Mouse (Mus musculus) ovary, postnatal 36 days (tissue): ENCODE data around the gene D930048N14Rik.
"Not testable (repeated sequence)": the region's sequence is repeated elsewhere in the genome, so short reads cannot be mapped to it uniquely, and the experiment has no call there.

Source experiments
- DNase-seq: peaks from one replicate; pipeline ENCODE4 v3.0.0; 2022; ENCODE audit warnings: low spot score, mixed read lengths

D930048N14Rik gene

DNA sequence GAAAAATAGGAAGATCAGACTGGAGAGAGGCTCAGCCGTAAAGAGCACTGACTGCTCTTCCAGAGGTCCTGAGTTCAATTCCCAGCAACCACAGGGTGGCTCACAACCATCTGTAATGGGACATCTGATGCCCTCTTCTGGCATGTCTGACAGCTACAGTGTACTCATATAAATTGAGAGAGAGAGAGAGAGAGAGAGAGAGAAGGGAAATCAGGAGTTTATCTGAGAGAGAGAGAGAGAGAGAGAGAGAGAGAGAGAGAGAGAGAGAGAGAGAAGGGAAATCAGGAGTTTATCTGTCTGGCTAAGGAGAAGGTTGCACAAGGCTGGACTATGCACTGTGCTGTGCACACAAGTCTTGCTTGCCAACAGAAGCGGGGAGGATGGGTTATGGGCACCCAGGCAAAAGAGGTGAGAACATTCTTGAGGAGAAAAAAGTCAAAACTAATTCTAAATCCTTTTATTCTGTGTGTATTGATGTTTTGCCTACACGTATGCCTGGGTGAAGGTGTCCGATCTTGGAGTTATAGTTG is 2.2 kb downstream of the D930048N14Rik start:
- no peak for DNase-seq

DNA sequence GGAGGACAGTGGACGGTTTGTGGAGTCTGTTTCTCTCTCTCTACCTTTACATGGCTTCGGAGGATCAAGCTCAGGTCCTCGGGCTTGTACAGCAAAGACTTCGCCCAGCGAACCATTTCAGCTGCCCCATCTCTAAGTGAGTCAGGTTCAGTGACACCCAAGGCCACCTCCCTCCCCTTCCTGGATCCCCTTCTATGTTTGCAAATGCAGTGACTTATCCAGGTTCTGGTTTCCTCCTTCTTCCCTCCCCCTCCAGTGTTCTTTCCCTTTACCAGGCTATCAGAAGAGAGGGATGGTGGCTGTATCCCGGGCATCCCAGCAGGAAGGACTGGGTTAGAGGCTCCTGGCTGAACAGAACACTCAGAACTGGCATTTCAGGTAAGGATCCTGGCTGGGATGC is 3.0 kb downstream of the D930048N14Rik start:
- no peak for DNase-seq

- DNase-seq, result no peak
Observed at GRCm38 (mm10) chr11:51654891-51655290, 4.1 kb downstream of the D930048N14Rik start.

DNA sequence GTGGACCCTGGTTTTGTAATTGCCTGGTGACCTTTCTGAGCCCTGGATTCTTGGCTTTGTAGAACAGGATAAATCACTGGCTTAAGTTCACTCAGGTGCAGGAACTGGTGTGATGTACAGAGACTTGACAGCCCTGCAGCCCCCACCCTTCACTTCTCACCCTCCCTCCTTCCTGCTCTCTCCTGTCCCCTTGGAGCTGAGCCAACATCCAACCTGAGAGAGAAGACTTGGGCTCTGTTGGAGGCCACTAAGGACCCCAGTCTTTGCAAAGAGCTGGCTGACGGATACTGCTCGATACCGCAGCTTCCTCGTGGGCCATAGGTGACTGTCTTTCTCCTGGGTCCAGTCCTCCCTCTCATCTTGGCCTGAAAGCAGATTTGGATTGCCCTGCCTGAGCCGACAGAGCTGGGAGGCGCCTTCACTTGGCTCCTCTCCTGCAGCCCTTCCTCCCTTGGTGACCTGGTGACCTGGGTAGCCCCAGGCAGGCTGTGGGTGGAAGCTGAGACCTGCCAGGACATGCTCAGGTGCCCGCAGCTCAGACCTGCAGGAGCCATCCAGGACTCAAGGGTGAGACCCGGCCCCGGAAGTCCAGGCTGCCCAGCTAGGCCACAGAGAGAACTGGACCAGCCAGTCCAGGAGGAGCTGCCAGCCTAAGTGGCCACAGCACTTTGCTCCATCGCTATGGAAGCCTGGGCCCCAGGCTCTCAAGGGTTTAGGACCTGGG is 6.2 kb downstream of the D930048N14Rik start:
- DNase-seq, result peak; percentile 24

- DNase-seq, result no peak
Observed at GRCm38 (mm10) chr11:51658291-51658690, 7.5 kb downstream of the D930048N14Rik start.

GRCm38 (mm10) chr11:51658705-51659104 is 8.0 kb downstream of the D930048N14Rik start:
- DNase-seq, result peak; percentile 38

DNA sequence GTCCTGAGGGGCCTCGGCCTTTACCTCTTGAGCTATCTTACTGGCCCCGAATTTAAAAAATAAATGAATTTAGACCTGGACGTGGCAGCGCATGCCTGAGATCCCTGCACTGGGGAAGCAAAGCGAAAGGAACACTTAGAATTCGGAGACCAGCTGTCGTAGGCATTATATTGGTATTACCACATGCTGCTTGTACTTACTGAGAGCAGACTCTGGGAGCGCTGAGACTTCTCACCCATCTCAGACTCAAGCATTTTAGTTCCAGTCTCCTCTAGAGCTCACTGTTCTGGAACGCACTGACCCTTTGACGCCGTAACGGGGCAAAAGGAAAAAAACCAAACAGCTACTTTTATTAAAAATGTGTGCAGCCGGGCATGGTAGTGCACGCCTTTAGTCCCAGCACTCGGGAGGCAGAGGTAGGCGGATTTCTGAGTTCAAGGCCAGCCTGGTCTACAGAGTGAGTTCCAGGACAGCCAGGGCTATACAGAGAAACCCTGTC is 11.2 kb downstream of the D930048N14Rik start:
- DNase-seq, result no peak

GRCm38 (mm10) chr11:51662632-51663031 is 11.9 kb downstream of the D930048N14Rik start:
- no peak for DNase-seq

DNA sequence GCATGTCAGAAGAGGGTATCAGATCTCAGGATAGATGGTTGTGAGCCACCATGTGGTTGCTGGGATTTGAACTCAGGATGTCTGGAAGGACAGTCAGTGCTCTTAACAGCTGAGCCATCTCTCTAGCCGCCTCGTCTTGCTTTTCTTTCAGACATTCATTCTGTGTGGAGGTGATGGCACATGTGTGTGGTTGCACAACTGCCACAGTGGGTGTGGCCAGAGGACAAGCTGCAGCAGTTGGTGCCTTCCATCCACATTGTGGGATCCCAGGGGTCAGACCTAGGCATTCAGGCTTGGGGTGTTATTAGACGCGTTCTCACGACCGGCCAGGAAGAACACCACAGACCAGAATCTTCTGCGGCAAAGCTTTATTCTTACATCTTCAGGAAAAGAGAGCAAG is 14.0 kb downstream of the D930048N14Rik start:
- not testable (repeated sequence) for DNase-seq

DNA sequence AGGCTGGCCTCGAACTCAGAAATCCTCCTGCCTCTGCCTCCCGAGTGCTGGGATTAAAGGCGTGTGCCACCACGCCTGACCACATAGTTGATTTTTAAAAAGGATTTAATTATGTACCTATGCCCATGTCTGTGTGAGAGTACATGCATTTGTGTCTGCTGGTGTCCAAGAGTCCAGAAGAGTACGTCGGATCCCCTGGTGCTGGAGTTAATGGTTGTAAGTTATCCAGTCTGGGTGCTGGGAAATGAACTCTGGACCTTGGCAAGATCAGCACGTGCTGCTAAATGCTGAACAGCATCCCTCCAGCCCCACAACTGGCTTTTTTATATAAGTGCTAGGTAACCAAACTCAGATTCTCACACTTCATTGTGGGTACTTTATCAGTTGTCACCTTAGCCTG is 20.1 kb downstream of the D930048N14Rik start:
- DNase-seq, result no peak

GRCm38 (mm10) chr11:51671376-51671775 is 20.6 kb downstream of the D930048N14Rik start:
- DNase-seq, result no peak

GRCm38 (mm10) chr11:51673291-51673690 is 22.5 kb downstream of the D930048N14Rik start:
- DNase-seq, result peak; percentile 56

DNA sequence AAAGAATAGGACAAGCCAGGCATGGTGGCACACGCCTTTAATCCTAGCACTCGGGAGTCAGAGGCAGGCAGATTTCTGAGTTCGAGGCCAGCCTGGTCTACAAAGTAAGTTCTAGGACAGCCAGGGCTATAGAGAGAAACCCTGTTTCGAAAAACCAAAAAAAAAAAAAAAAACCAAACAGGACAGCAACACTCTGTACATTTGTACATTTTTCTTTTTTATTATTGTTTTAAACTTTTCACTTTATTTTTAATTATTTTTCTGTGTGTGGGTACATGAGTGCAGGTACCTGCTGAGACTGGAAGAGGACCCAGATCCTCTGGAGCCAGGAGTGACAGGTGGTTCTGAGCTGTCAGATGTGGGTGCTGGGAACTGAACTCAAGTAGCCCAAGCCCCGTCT is 24.6 kb downstream of the D930048N14Rik start:
- no peak for DNase-seq

DNA sequence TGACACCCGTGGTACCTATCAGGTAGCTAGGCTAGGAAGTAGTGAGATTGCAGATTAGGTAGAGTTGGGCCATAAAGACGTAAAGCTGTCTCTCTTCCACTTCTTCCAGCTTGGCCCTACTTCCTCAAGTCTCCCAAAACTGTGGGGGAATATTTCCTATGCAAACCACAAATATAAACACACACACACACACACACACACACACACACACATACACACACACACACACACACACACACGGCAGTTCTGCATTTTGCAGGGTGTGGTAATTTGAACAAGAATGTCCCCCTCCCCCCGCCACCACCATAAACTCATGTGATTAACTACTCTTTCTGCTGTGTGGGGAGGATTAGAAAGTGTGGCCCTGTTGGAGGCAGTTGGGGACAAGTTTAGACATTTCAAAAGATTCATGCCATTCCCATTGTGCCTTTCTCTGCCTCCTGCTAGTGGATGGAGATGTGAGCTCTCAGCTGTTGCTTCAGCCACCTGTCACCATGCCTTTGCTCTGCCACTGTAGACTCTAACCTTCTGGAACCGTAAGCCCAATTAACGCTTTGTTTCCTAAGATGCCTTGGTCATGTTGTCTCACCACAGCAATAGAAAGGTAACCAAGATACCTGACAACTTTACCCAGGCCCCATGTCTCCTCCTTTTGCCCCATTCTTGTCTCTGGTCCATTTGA is 27.1 kb downstream of the D930048N14Rik start:
- DNase-seq, result no peak

DNA sequence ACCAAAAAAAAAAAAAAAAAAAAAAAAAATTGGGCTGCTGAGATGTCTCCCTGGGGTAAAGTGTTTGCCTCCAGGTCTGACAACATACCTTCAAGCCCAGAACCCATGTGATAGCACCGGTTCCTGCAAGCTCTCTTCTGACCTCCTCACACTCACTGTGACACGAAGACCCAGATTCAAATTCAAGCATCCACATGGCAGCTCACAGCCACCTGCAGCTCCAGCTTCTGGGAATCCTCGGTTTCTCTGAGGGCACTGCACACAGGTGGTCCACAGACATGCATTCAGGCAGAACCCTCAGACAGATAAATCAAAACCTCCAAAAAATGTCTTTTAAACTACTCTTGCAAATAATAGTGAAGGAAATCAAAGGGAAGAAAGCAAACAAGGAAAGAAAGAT is 28.7 kb downstream of the D930048N14Rik start:
- DNase-seq, result no peak

GRCm38 (mm10) chr11:51681324-51681975 is 30.7 kb downstream of the D930048N14Rik start:
- DNase-seq, result peak; percentile 85

- DNase-seq, result no peak
Observed at GRCm38 (mm10) chr11:51681976-51682374, 31.2 kb downstream of the D930048N14Rik start.

- peak; percentile 100 for DNase-seq
Observed at GRCm38 (mm10) chr11:51688330-51689328, 37.9 kb downstream of the D930048N14Rik start, which contains the start of gene 0610009B22Rik. Gene 0610009B22Rik (minus strand): TSS chr11:51688874.

DNA sequence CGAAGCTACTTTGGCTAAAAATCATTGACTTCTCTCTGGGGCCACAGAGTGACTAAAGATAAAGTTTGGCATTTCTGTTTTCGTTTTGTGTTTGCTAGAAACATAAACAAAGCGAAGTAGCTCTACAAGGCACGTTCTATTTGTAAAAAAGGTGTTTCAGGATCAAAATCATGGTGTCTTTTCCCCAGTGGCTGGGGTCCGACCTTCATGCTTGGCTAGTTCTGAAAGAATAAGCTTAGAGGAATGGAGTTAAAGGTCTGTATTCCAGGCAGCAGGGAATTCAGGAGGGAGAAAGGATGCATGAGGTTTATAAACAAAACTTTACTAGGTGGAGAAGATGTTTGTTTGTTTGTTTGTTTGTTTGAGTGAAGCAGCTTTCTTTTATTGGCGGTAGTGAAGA is 38.6 kb downstream of the D930048N14Rik start:
- no peak for DNase-seq

DNA sequence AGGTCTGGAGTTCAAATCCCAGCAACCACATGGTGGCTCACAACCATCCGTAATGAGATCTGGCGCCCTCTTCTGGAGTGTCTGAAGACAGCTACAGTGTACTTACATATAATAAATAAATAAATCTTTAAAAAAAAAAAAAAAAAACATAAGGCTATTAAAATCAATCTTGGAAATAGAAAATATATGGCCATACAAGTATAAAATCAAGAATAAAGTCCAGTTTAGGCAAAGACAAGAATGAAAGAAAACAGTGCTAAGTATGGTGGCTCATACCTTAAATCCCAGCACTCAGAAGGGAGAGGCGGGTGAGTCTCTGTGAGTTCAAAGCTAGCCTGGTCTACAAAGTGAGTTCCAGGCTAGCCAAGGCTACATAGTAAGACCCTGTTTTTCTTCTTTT is 39.8 kb downstream of the D930048N14Rik start:
- DNase-seq, result not testable (repeated sequence)

DNA sequence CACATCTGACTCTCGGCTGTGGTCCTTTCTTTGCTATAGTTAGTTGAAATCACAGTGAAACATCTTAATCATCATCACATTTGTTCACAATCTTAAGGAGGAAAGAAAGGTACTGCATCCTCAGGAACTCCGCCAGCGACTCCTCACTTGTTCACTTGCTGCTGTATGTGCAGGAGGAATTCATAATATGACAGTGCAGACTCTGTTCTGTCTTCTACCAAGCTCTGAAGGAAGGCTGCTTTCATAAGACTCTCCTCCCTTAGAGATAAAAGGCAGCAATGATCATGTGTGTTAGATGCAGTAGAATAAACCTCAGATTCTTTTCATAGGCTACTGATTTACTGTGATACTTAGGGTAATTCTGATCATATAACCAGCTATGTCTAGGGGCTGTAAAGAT is 44.2 kb downstream of the D930048N14Rik start:
- DNase-seq, result no peak
